Mouse (Mus musculus): ENCODE data around the gene Ppara. TPM values are rescaled to one million over a fixed set of nuclear protein-coding genes. Genes with fewer than 3 reads are reported as not detected.

Ppara gene
- polyA plus RNA-seq, 1 experiment = 1.1 TPM

DNA sequence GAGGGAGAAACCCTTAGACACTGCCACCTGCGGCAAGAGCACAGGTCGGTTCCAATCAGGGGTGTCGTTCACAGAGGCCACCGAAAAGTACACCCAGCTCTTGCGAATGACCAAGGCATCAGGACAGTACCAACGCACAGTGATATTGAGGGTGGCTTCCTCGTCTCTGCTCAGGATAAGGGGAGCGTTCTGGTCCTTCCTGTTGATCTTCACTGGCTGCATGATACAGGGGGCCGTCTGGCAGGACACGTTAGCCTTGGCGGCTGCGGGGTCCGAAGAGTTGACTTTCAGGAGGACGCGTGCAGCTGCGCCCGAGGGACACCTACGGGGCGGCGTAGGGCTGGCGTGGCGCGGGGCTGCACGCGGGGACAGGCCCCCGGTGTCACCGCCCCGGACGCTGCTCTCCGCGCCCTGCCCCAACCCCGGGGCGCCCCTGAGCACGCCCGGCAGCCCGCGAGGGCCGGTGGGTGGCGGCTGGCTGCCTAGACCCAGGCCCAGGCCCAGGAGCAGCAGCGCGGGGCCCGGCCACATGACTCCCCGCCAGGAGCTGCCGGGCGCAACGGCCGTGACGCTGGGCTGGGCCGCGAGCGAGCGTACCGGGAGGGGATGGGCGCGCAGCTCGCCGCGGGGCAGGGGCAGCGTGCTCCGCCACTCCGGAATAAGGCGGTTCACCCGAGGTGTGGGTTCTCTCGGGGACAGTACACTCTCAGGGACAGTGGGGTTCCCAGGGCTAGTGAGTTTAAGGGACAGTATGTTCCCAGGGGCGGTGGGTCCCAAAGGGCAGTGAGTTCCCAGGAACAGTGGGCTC lies 86.6 kb downstream of the Ppara start, which contains the start of gene Pkdrej:
Gene Pkdrej, minus strand, starts transcription at position 532 of the 808 bp plus-strand sequence.
- H3K27ac ChIP-seq (ENCODE audit: insufficient read depth, low read length) = no peak within 1 kb of the TSS
- TF ChIP-seq CTCF (IDR thresholded peaks at IDR 0.05; ENCODE audit: borderline replicate concordance, insufficient read depth, low read depth, low read length) (no peak), POLR2A (IDR thresholded peaks at IDR 0.05; ENCODE audit: borderline replicate concordance, insufficient read depth, low read length) (no peak)
- peaks cover 3% of the 10 kb centered on the region; the same call in 1 of the 2 replicates for H3K4me1 ChIP-seq (ENCODE audit: control insufficient read depth, insufficient read depth, low read length)
- DNase-seq = peak; percentile 61 to 71
- H3K27me3 ChIP-seq (ENCODE audit: control insufficient read depth, insufficient read depth, low read length) = no peaks in the 10 kb centered on the region
- H3K4me3 ChIP-seq (replicated peaks; ENCODE audit: insufficient read depth, low read depth, low read length) = peak within 1 kb of the TSS; percentile 56
- WGBS = 2% methylated on average over 65 of the region's 65 CpGs

GRCm38 (mm10) chr15:85822011-85822359 lies 87.2 kb downstream of the Ppara start:
- H3K4me3 ChIP-seq (replicated peaks; ENCODE audit: insufficient read depth, low read depth, low read length) = peak overlapping the region; percentile 56
- DNase-seq = peak in 1 of 2 experiments; percentile 34
- no peak overlapping the region for H3K27ac ChIP-seq (ENCODE audit: insufficient read depth, low read length)
- TF ChIP-seq POLR2A (IDR thresholded peaks at IDR 0.05; ENCODE audit: borderline replicate concordance, insufficient read depth, low read length) (no peak), CTCF (IDR thresholded peaks at IDR 0.05; ENCODE audit: borderline replicate concordance, insufficient read depth, low read depth, low read length) (peak; percentile 36; the same call in 1 of the 2 replicates)
- H3K27me3 ChIP-seq (ENCODE audit: control insufficient read depth, insufficient read depth, low read length) = no peaks in the 10 kb centered on the region
- 43% methylated on average over 4 of the region's 4 CpGs for WGBS
- H3K4me1 ChIP-seq (ENCODE audit: control insufficient read depth, insufficient read depth, low read length) = peaks cover 3% of the 10 kb centered on the region; the same call in 1 of the 2 replicates

GRCm38 (mm10) chr15:85826676-85827075 lies 91.9 kb downstream of the Ppara start:
- Histone ChIP-seq H3K27ac (ENCODE audit: insufficient read depth, low read length) (no peak overlapping the region), H3K27me3 (ENCODE audit: control insufficient read depth, insufficient read depth, low read length) (no peaks in the 10 kb centered on the region), H3K4me1 (ENCODE audit: control insufficient read depth, insufficient read depth, low read length) (no peaks in the 10 kb centered on the region), H3K4me3 (replicated peaks; ENCODE audit: insufficient read depth, low read depth, low read length) (no peak overlapping the region)
- no peak for TF ChIP-seq CTCF (IDR thresholded peaks at IDR 0.05; ENCODE audit: borderline replicate concordance, insufficient read depth, low read depth, low read length)
- DNase-seq = no peak
- WGBS = 62% methylated on average over 5 of the region's 5 CpGs

- Histone ChIP-seq H3K4me3 (replicated peaks; ENCODE audit: insufficient read depth, low read depth, low read length) (no peak overlapping the region), H3K27ac (ENCODE audit: insufficient read depth, low read length) (no peak overlapping the region), H3K27me3 (ENCODE audit: control insufficient read depth, insufficient read depth, low read length) (no peaks in the 10 kb centered on the region), H3K4me1 (ENCODE audit: control insufficient read depth, insufficient read depth, low read length) (peaks cover 3% of the 10 kb centered on the region; the same call in 1 of the 2 replicates)
- 87% methylated on average over 4 of the region's 4 CpGs for WGBS
- TF ChIP-seq CTCF (IDR thresholded peaks at IDR 0.05; ENCODE audit: borderline replicate concordance, insufficient read depth, low read depth, low read length) = no peak
- no peak for TF ChIP-seq POLR2A (IDR thresholded peaks at IDR 0.05; ENCODE audit: borderline replicate concordance, insufficient read depth, low read length)
- DNase-seq = no peak
Observed at GRCm38 (mm10) chr15:85828071-85828470, 93.3 kb downstream of the Ppara start.

DNA sequence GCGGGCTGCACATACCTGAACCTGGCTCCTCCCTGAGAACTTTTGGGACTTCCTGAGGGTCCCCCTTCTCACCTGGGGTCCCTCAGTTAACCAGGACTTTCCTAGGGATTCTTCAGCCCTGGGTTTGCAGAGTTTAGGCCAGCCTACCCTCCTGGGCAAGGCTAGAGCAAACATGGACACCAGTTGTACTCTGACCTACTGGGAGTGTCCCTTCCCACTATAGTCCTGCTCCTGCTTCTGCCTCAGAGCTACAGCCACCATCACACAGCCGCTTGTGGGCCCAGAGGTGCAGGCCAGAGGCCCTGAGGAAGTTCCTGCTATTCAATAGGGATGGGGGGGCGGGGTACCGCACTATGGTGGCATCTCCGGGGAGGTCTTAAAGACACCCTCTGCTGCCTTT lies 94.7 kb downstream of the Ppara start:
- no peak overlapping the region for H3K27ac ChIP-seq (ENCODE audit: insufficient read depth, low read length)
- TF ChIP-seq CTCF (IDR thresholded peaks at IDR 0.05; ENCODE audit: borderline replicate concordance, insufficient read depth, low read depth, low read length) (no peak), POLR2A (IDR thresholded peaks at IDR 0.05; ENCODE audit: borderline replicate concordance, insufficient read depth, low read length) (no peak)
- H3K4me1 ChIP-seq (ENCODE audit: control insufficient read depth, insufficient read depth, low read length) = peaks cover 3% of the 10 kb centered on the region; the same call in 1 of the 2 replicates
- no peak for DNase-seq
- H3K4me3 ChIP-seq (replicated peaks; ENCODE audit: insufficient read depth, low read depth, low read length) = no peak overlapping the region
- no peaks in the 10 kb centered on the region for H3K27me3 ChIP-seq (ENCODE audit: control insufficient read depth, insufficient read depth, low read length)
- WGBS = 74% methylated on average over 5 of the region's 5 CpGs

DNA sequence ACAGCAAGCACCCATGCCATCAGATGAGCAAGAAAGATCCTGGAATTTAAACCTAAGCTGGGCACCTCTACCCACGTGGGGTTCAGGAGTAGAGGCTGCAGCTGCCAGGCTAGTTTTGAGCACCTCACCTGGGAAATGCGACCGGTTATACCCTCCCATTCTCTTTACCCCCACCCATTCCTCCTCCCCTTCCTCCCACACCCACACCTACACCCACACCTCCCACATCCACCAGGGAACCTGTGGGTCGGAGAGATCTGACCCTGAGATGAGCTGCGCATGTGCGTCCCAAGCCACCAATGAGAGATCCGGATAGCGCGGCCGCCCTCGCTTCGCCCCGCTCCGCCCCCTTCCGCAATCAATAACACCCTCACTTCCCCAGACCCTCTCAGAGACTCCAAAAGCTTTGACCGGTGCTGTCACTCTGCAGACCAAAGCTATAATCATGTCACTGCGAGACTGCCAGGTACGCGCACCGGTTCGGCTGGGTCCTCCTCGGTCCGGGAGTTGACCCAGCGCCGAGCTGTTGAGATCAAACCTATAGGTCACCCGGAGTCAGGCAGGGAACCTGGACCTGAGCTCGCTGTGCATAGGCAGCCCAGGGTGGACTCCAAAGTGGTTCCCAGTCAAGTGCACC lies 97.3 kb downstream of the Ppara start, which contains the start of gene Ttc38:
Gene Ttc38, plus strand, starts transcription at position 353 of the 637 bp plus-strand sequence.
- TF ChIP-seq CTCF (IDR thresholded peaks at IDR 0.05; ENCODE audit: borderline replicate concordance, insufficient read depth, low read depth, low read length) (no peak), POLR2A (IDR thresholded peaks at IDR 0.05; ENCODE audit: borderline replicate concordance, insufficient read depth, low read length) (peak; percentile 87; the same call in 1 of the 2 replicates)
- Histone ChIP-seq H3K4me3 (replicated peaks; ENCODE audit: insufficient read depth, low read depth, low read length) (peak within 1 kb of the TSS; percentile 94), H3K4me1 (ENCODE audit: control insufficient read depth, insufficient read depth, low read length) (peaks cover 3% of the 10 kb centered on the region), H3K27me3 (ENCODE audit: control insufficient read depth, insufficient read depth, low read length) (no peaks in the 10 kb centered on the region), H3K27ac (ENCODE audit: insufficient read depth, low read length) (peak within 1 kb of the TSS; percentile 66)
- DNase-seq = peak; percentile 89
- 1% methylated on average over 27 of the region's 27 CpGs for WGBS

- H3K27ac ChIP-seq (ENCODE audit: insufficient read depth, low read length) = peak overlapping the region; percentile 66
- DNase-seq = no peak
Observed at GRCm38 (mm10) chr15:85832599-85832998, 97.8 kb downstream of the Ppara start.

More at GRCm38 (mm10) chr15:85832599-85832998, 97.8 kb downstream of the Ppara start:
- peak overlapping the region; percentile 94 for H3K4me3 ChIP-seq (replicated peaks; ENCODE audit: insufficient read depth, low read depth, low read length)
- no peaks in the 10 kb centered on the region for H3K27me3 ChIP-seq (ENCODE audit: control insufficient read depth, insufficient read depth, low read length)
- H3K4me1 ChIP-seq (ENCODE audit: control insufficient read depth, insufficient read depth, low read length) = peaks cover 3% of the 10 kb centered on the region
- TF ChIP-seq POLR2A (IDR thresholded peaks at IDR 0.05; ENCODE audit: borderline replicate concordance, insufficient read depth, low read length) (no peak), CTCF (IDR thresholded peaks at IDR 0.05; ENCODE audit: borderline replicate concordance, insufficient read depth, low read depth, low read length) (no peak)
- 48% methylated on average over 8 of the region's 8 CpGs for WGBS
